Mouse (Mus musculus) cerebellum, adult 9-10 months (tissue): ENCODE data around the gene Ski.
A peak's percentile ranks its signal among the peaks of the same experiment; 100 is the strongest.

Source experiments
- DNase-seq: peaks from one replicate; pipeline ENCODE4 v3.0.0; 2022

The Ski gene

GRCm38 (mm10) chr4:155149941-155150275 lies 72.5 kb downstream of the Ski start:
- DNase-seq, result no peak

GRCm38 (mm10) chr4:155148910-155149698 lies 73.3 kb downstream of the Ski start:
- DNase-seq, result no peak

GRCm38 (mm10) chr4:155148453-155148852 lies 73.9 kb downstream of the Ski start:
- DNase-seq, result no peak

GRCm38 (mm10) chr4:155146107-155146823 lies 76.1 kb downstream of the Ski start:
- DNase-seq, result no peak

- no peak for DNase-seq
Measured at GRCm38 (mm10) chr4:155144548-155145180, 77.7 kb downstream of the Ski start.

GRCm38 (mm10) chr4:155143871-155144502 lies 78.4 kb downstream of the Ski start:
- no peak for DNase-seq

- no peak for DNase-seq
Measured at GRCm38 (mm10) chr4:155143411-155143810, 79.0 kb downstream of the Ski start.

GRCm38 (mm10) chr4:155142836-155143235 lies 79.6 kb downstream of the Ski start:
- no peak for DNase-seq

- no peak for DNase-seq
Measured at GRCm38 (mm10) chr4:155140795-155141265, 81.6 kb downstream of the Ski start.

GRCm38 (mm10) chr4:155140150-155140549 lies 82.2 kb downstream of the Ski start:
- no peak for DNase-seq

- no peak for DNase-seq
Measured at GRCm38 (mm10) chr4:155139281-155140045, 82.9 kb downstream of the Ski start.

GRCm38 (mm10) chr4:155138451-155138850 lies 83.9 kb downstream of the Ski start:
- no peak for DNase-seq

- DNase-seq, result no peak
Measured at GRCm38 (mm10) chr4:155137891-155138290, 84.5 kb downstream of the Ski start.

- no peak for DNase-seq
Measured at GRCm38 (mm10) chr4:155135909-155136585, 86.3 kb downstream of the Ski start.

- no peak for DNase-seq
Measured at GRCm38 (mm10) chr4:155134686-155135172, 87.7 kb downstream of the Ski start.

GRCm38 (mm10) chr4:155133658-155134417 lies 88.6 kb downstream of the Ski start:
- no peak for DNase-seq

- no peak for DNase-seq
Measured at GRCm38 (mm10) chr4:155133188-155133587, 89.2 kb downstream of the Ski start.

- no peak for DNase-seq
Measured at GRCm38 (mm10) chr4:155130616-155131015, 91.8 kb downstream of the Ski start.

GRCm38 (mm10) chr4:155129996-155130395 lies 92.4 kb downstream of the Ski start:
- peak; percentile 87 for DNase-seq

- DNase-seq, result no peak
Measured at GRCm38 (mm10) chr4:155129132-155129917, 93.1 kb downstream of the Ski start.
